Mouse (Mus musculus): Measurements from ENCODE around the gene Mphosph10. TPM values are rescaled to one million over a fixed set of nuclear protein-coding genes. Genes with fewer than 3 reads are reported as not detected.

Mphosph10 gene
- polyA plus RNA-seq, 1 experiment from 2014 or later, result 47.9 TPM

DNA sequence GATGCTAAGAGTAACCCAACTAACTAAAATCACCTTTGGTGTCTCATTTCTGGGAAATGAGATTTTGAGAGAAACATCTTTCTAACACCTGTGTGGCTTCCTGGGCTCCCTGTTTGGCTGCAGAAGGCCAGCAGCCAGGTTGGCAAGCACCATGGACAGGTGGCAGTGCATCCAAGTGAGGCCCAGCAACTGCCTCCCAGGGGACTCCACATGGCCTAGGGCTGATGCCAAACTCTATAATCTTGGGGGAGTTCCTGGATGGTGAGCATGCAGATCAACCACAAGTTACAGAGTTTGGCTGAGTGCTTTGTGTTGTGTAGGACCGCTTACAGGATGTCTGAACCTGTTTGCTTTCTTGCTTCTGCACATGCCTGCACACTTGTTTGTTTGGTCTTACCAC is 59.4 kb downstream of the Mphosph10 start:
- ATAC-seq (ENCODE audit: low FRiP score, low read depth), result no peak
- H3K36me3 ChIP-seq, result peaks cover 69% of the 10 kb centered on the region
- WGBS, result 91% methylated on average over 1 of the region's 1 CpGs

DNA sequence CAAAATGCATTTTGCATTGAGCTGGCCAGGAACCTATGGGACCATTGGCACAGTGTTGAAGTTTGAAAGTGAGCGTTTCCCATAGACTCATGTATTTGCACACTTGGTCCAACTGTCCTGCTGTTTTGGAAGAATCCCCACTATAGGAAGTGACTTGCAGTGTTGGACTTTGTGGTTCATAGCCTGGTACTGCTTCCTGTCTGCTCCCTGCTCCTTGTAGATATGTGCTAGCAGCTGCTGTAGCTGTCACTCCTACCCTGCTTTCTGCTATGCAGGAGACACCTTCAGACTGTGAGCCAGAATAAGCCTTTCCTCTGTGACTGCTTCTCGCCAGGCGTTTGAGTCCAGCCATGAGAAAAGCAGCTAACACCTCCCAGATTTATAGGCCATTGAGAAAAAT is 60.8 kb downstream of the Mphosph10 start:
- ATAC-seq (ENCODE audit: low FRiP score, low read depth), result no peak
- H3K9me3 ChIP-seq, result no peaks in the 10 kb centered on the region

More for the DNA sequence above, 59.4 kb downstream of the Mphosph10 start:
- Histone ChIP-seq H3K4me3 (no peak overlapping the region), H3K27me3 (no peaks in the 10 kb centered on the region), H3K27ac (no peak overlapping the region), H3K9ac (no peak overlapping the region), H3K9me3 (no peaks in the 10 kb centered on the region), H3K4me1 (no peaks in the 10 kb centered on the region), H3K4me2 (replicated peaks) (no peak overlapping the region)

DNA sequence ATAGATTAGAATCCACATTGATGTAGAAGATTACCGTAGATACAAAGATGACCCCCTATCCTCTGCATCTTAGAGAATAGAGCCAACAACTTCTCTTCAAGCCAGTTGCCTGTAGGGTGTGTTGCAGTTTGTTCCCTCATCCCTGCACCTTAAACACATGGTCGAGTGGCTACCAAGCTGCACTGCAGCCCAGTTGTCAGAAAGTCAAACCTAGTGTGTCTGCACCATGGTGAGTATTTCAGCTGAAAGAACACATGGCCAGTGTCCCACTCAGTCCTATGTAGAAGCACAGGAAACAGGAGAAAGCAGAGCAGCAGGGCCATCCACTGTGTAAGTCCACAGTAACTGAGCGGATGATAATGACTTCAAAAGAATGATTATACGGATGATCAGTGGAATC is 64.6 kb downstream of the Mphosph10 start:
- Histone ChIP-seq H3K27ac (no peak overlapping the region), H3K4me1 (no peaks in the 10 kb centered on the region), H3K4me2 (replicated peaks) (no peak overlapping the region), H3K27me3 (no peaks in the 10 kb centered on the region), H3K9ac (no peak overlapping the region), H3K9me3 (no peaks in the 10 kb centered on the region), H3K4me3 (no peak overlapping the region), H3K36me3 (peaks cover 43% of the 10 kb centered on the region)
- 88% methylated on average over 4 of the region's 4 CpGs for WGBS
- ATAC-seq (ENCODE audit: low FRiP score, low read depth), result no peak

More for the DNA sequence above, 60.8 kb downstream of the Mphosph10 start:
- no peaks in the 10 kb centered on the region for H3K27me3 ChIP-seq
- no peak overlapping the region for H3K4me3 ChIP-seq
- no peak overlapping the region for H3K27ac ChIP-seq
- H3K36me3 ChIP-seq, result peaks cover 63% of the 10 kb centered on the region
- no peak overlapping the region for H3K9ac ChIP-seq
- no peak overlapping the region for H3K4me2 ChIP-seq (replicated peaks)
- WGBS, result 94% methylated on average over 3 of the region's 3 CpGs
- no peaks in the 10 kb centered on the region for H3K4me1 ChIP-seq

DNA sequence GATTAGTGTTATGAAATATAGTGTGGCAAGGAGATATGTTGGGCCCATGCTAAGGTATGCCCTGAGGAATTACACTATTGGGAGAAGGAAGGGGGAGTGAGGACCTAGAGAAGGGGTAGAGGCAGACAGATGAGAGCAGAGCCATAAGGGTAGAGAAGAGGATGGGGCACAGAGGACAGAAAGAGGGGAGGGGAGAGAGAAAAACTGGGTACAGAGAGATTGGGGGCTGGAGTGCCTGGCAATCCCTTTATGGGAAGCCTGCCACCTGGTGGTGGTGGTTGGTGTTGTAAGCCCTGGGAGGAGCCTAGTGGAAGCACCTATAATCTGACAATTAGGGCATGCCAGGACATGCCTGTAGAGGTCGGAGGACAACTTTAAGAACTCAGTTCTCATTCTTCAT is 65.2 kb downstream of the Mphosph10 start:
- H3K4me3 ChIP-seq, result no peak overlapping the region
- H3K4me2 ChIP-seq (replicated peaks), result no peak overlapping the region
- no peaks in the 10 kb centered on the region for H3K4me1 ChIP-seq
- H3K36me3 ChIP-seq, result peaks cover 47% of the 10 kb centered on the region
- H3K9me3 ChIP-seq, result no peaks in the 10 kb centered on the region
- WGBS, result 30% methylated on average over 1 of the region's 1 CpGs
- H3K27me3 ChIP-seq, result no peaks in the 10 kb centered on the region
- no peak overlapping the region for H3K9ac ChIP-seq
- no peak overlapping the region for H3K27ac ChIP-seq
- no peak for ATAC-seq (ENCODE audit: low FRiP score, low read depth)

Other genes with a start within 250 kb of the Mphosph10 start
- gene Trpm1, start 238.4 kb downstream of the Mphosph10 start, polyA plus RNA-seq (2015; fragmentation: Nextera tagmentation; extraction: Ambion mirVana), result 0.33 and 0.65 TPM in 2 replicates
- gene Mtmr10, start 104.6 kb downstream of the Mphosph10 start, polyA plus RNA-seq (2015; fragmentation: Nextera tagmentation; extraction: Ambion mirVana), result 12.2 and 12.7 TPM in 2 replicates
- 10.4 and 10.7 TPM in 2 replicates for gene Fan1, start 18.2 kb downstream of the Mphosph10 start, polyA plus RNA-seq (2015; fragmentation: Nextera tagmentation; extraction: Ambion mirVana)
- gene Mcee, start 339 bp upstream of the Mphosph10 start, polyA plus RNA-seq (2015; fragmentation: Nextera tagmentation; extraction: Ambion mirVana), result 52.8 and 57.4 TPM in 2 replicates
- gene Apba2, start 109.4 kb upstream of the Mphosph10 start, polyA plus RNA-seq (2015; fragmentation: Nextera tagmentation; extraction: Ambion mirVana), result 8.6 and 9.1 TPM in 2 replicates

Data from limb, embryonic 13.5 days (tissue).